Mouse (Mus musculus) urinary bladder, postnatal 25 days (tissue): ENCODE data around the gene Pin1rt1.

Experiments
- DNase-seq: peaks from one replicate; pipeline ENCODE4 v3.0.0; 2022; ENCODE audit warnings: low spot score

Pin1rt1 gene

GRCm38 (mm10) chr2:104716279-104716678 lies at the start of gene Pin1rt1:
Gene Pin1rt1, minus strand, starts transcription at chr2:104716379.
- DNase-seq, result no peak

GRCm38 (mm10) chr2:104764018-104764417 lies 47.8 kb upstream of the Pin1rt1 start:
- no peak for DNase-seq

GRCm38 (mm10) chr2:104763134-104763703 lies 47.0 kb upstream of the Pin1rt1 start:
- no peak for DNase-seq

- DNase-seq, result no peak
Observed at GRCm38 (mm10) chr2:104750611-104751010, 34.4 kb upstream of the Pin1rt1 start.

- DNase-seq, result no peak
Observed at GRCm38 (mm10) chr2:104748652-104749183, 32.5 kb upstream of the Pin1rt1 start.

- DNase-seq, result no peak
Observed at GRCm38 (mm10) chr2:104746251-104746650, 30.1 kb upstream of the Pin1rt1 start.

GRCm38 (mm10) chr2:104743971-104744370 lies 27.8 kb upstream of the Pin1rt1 start:
- DNase-seq, result no peak

- DNase-seq, result no peak
Observed at GRCm38 (mm10) chr2:104743160-104743559, 27.0 kb upstream of the Pin1rt1 start.

- peak; percentile 92 for DNase-seq
Observed at GRCm38 (mm10) chr2:104742741-104743064, 26.5 kb upstream of the Pin1rt1 start, which contains the start of gene Depdc7. Gene Depdc7, minus strand, starts transcription at chr2:104742878.

- no peak for DNase-seq
Observed at GRCm38 (mm10) chr2:104741896-104742740, 25.9 kb upstream of the Pin1rt1 start.

GRCm38 (mm10) chr2:104741015-104741758 lies 25.0 kb upstream of the Pin1rt1 start:
- DNase-seq, result no peak

- no peak for DNase-seq
Observed at GRCm38 (mm10) chr2:104740248-104740949, 24.2 kb upstream of the Pin1rt1 start.

GRCm38 (mm10) chr2:104739691-104740090 lies 23.5 kb upstream of the Pin1rt1 start:
- DNase-seq, result no peak

GRCm38 (mm10) chr2:104736241-104736640 lies 20.1 kb upstream of the Pin1rt1 start:
- DNase-seq, result no peak

- no peak for DNase-seq
Observed at GRCm38 (mm10) chr2:104732562-104733256, 16.5 kb upstream of the Pin1rt1 start.

- no peak for DNase-seq
Observed at GRCm38 (mm10) chr2:104732033-104732444, 15.9 kb upstream of the Pin1rt1 start.

- no peak for DNase-seq
Observed at GRCm38 (mm10) chr2:104727369-104727768, 11.2 kb upstream of the Pin1rt1 start.

- no peak for DNase-seq
Observed at GRCm38 (mm10) chr2:104722021-104722420, 5.8 kb upstream of the Pin1rt1 start.

GRCm38 (mm10) chr2:104717827-104718226 lies 1.6 kb upstream of the Pin1rt1 start:
- no peak for DNase-seq

- no peak for DNase-seq
Observed at GRCm38 (mm10) chr2:104717231-104717735, 1.1 kb upstream of the Pin1rt1 start.

GRCm38 (mm10) chr2:104714254-104714691 lies 1.9 kb downstream of the Pin1rt1 start:
- no peak for DNase-seq
